Mouse (Mus musculus) layer of hippocampus, postnatal 36 days (tissue): ENCODE data around the gene Zbtb7b. TPM values are rescaled to one million over a fixed set of nuclear protein-coding genes. Genes with fewer than 3 reads are reported as not detected.
"Not testable (repeated sequence)": the region's sequence is repeated elsewhere in the genome, so short reads cannot be mapped to it uniquely, and the experiment has no call there.

Experiments
- DNase-seq, 2 experiments: peaks; one replicate each; pipeline ENCODE4 v3.0.0; 2022
- total RNA-seq, 2 experiments: library from RNA; stranded (reverse); gene quantifications; 2 replicates each; pipeline ENCODE4 v1.2.3; 2021

Gene Zbtb7b
- total RNA-seq = 10 to 100 TPM; 15.1 to 16.1 TPM

- peak; percentile 65 to 67 for DNase-seq
These were observed at the start of gene Zbtb7b for GRCm38 (mm10) chr3:89394006-89394893. Gene Zbtb7b, minus strand, starts transcription at chr3:89394776.

- no peak for DNase-seq
These were observed 46.1 kb upstream of the Zbtb7b start for GRCm38 (mm10) chr3:89440691-89441090.

GRCm38 (mm10) chr3:89437269-89437668 lies 42.7 kb upstream of the Zbtb7b start:
- no peak for DNase-seq

- no peak for DNase-seq
These were observed 41.9 kb upstream of the Zbtb7b start, which contains the start of gene Pbxip1 for GRCm38 (mm10) chr3:89436176-89437113. Gene Pbxip1, plus strand, starts transcription at chr3:89436706.

- DNase-seq = no peak
These were observed 40.5 kb upstream of the Zbtb7b start for GRCm38 (mm10) chr3:89435041-89435440.

GRCm38 (mm10) chr3:89434532-89434931 lies 40.0 kb upstream of the Zbtb7b start:
- no peak for DNase-seq

- no peak for DNase-seq
These were observed 38.0 kb upstream of the Zbtb7b start for GRCm38 (mm10) chr3:89432606-89433005.

GRCm38 (mm10) chr3:89430171-89431159 lies 35.9 kb upstream of the Zbtb7b start, which contains the start of gene Pygo2:
Gene Pygo2, plus strand, starts transcription at chr3:89430214.
- DNase-seq = peak; percentile 96

- not testable (repeated sequence) for DNase-seq
These were observed 34.4 kb upstream of the Zbtb7b start for GRCm38 (mm10) chr3:89429021-89429420.

GRCm38 (mm10) chr3:89425876-89426275 lies 31.3 kb upstream of the Zbtb7b start:
- no peak for DNase-seq

GRCm38 (mm10) chr3:89425141-89425525 lies 30.6 kb upstream of the Zbtb7b start:
- no peak for DNase-seq

- no peak for DNase-seq
These were observed 30.0 kb upstream of the Zbtb7b start for GRCm38 (mm10) chr3:89424416-89425140.

- DNase-seq = no peak
These were observed 28.1 kb upstream of the Zbtb7b start for GRCm38 (mm10) chr3:89422556-89423205.

GRCm38 (mm10) chr3:89421810-89422473 lies 27.4 kb upstream of the Zbtb7b start:
- no peak for DNase-seq

GRCm38 (mm10) chr3:89421002-89421774 lies 26.6 kb upstream of the Zbtb7b start:
- DNase-seq = peak; percentile 59 to 66

- no peak for DNase-seq
These were observed 25.8 kb upstream of the Zbtb7b start for GRCm38 (mm10) chr3:89420421-89420820.

GRCm38 (mm10) chr3:89419981-89420380 lies 25.4 kb upstream of the Zbtb7b start:
- DNase-seq = no peak

GRCm38 (mm10) chr3:89419571-89419970 lies 25.0 kb upstream of the Zbtb7b start:
- no peak for DNase-seq

GRCm38 (mm10) chr3:89418861-89419250 lies 24.3 kb upstream of the Zbtb7b start:
- no peak for DNase-seq
